Mouse (Mus musculus) kidney, embryonic 14.5 days (tissue): ENCODE results near the gene Actn4. TPM values are rescaled to one million over a fixed set of nuclear protein-coding genes. Genes with fewer than 3 reads are reported as not detected.
A peak's percentile ranks its signal among the peaks of the same experiment; 100 is the strongest.

Experiments
- ATAC-seq: fragments of 200-750 bp; cut with Nextera tagmentation; 2 replicates; pipeline ENCODE4 v1.8.0; 2017; ENCODE audit warnings: moderate number of reproducible peaks, mild to moderate bottlenecking, moderate TSS enrichment, moderate library complexity; ENCODE audit not compliant: low FRiP score, low TSS enrichment
- H3K27ac ChIP-seq: fragments of 300-500 bp; sonication (generic); 2 replicates; pipeline ENCODE4 v1.5.1; 2014; ENCODE audit warnings: low read depth, mild to moderate bottlenecking, low read length, moderate library complexity, mixed read lengths
- H3K27me3 ChIP-seq: fragments of 300-500 bp; sonication (generic); 2 replicates; pipeline ENCODE4 v1.6.1; 2014; ENCODE audit warnings: mild to moderate bottlenecking, low read length; ENCODE audit not compliant: control insufficient read depth, insufficient read depth
- H3K36me3 ChIP-seq: fragments of 300-500 bp; sonication (generic); 2 replicates; pipeline ENCODE4 v1.6.1; 2014; ENCODE audit warnings: low read length, mixed read lengths; ENCODE audit not compliant: control insufficient read depth, insufficient read depth
- H3K4me1 ChIP-seq: fragments of 300-500 bp; sonication (generic); 2 replicates; pipeline ENCODE4 v1.6.1; 2014; ENCODE audit warnings: low read length, mixed read lengths; ENCODE audit not compliant: control insufficient read depth, insufficient read depth
- H3K4me2 ChIP-seq: fragments of 300-500 bp; sonication (generic); replicated peaks from 2 replicates; pipeline ENCODE4 v1.6.1; 2014; ENCODE audit warnings: low read depth, mild to moderate bottlenecking, low read length
- H3K4me3 ChIP-seq: fragments of 300-500 bp; sonication (generic); 2 replicates; pipeline ENCODE4 v1.5.1; 2014; ENCODE audit warnings: mild to moderate bottlenecking, low read length
- H3K9ac ChIP-seq: fragments of 300-500 bp; sonication (generic); 2 replicates; pipeline ENCODE4 v1.6.1; 2014; ENCODE audit warnings: low read depth, mild to moderate bottlenecking, low read length, moderate library complexity
- H3K9me3 ChIP-seq: fragments of 300-500 bp; sonication (generic); 2 replicates; pipeline ENCODE4 v1.6.1; 2016; ENCODE audit warnings: low read length; ENCODE audit not compliant: control insufficient read depth
- WGBS: fragments of 180-500 bp; shearing (Covaris S2); extraction: QIAGEN DNeasy Blood & Tissue Kit; methylation state at CpG from one replicate; pipeline ENCODE4 v1.1.7; 2014; 5-methylcytosine and 5-hydroxymethylcytosine counted together
- polyA plus RNA-seq: library from polyadenylated mRNA; unstranded; fragments of >200 nt; fragmentation: Nextera tagmentation; extraction: Ambion mirVana; gene quantifications from 2 replicates; pipeline ENCODE4 v1.2.1, GENCODE M21; 2014

Actn4 gene
- polyA plus RNA-seq, 1 experiment from 2014 or later: 239 TPM

DNA sequence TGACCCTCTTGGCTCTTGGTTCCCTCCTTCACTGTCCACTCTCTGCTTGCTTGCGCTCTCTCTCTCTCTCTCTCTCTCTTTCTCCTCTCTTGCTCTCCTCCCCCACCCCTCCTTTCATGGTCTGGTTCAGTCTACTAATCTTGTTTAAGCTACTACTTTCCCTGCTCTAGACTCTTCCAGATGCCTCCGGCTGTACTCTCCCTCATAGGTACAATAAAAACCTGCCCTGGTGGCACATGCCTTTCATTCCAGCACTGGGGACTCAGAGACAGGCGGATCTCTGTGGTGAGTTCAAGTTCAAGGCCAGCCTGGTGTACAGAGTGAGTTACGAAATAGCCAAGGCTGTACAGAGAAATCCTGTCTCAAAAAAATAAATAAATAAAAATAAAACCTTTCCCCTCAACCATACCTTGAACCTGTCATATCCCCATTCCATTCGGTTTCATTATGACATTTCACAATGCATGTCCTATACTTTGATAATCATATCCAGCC lies 3.3 kb upstream of the Actn4 start:
- Histone ChIP-seq H3K27ac (no peak overlapping the region), H3K9me3 (no peaks in the 10 kb centered on the region), H3K4me3 (no peak overlapping the region), H3K4me1 (peaks cover 13% of the 10 kb centered on the region), H3K4me2 (no peak overlapping the region), H3K9ac (no peak overlapping the region), H3K36me3 (no peaks in the 10 kb centered on the region), H3K27me3 (no peaks in the 10 kb centered on the region)
- 76% methylated on average over 5 of the region's 5 CpGs for WGBS
- ATAC-seq: no peak

DNA sequence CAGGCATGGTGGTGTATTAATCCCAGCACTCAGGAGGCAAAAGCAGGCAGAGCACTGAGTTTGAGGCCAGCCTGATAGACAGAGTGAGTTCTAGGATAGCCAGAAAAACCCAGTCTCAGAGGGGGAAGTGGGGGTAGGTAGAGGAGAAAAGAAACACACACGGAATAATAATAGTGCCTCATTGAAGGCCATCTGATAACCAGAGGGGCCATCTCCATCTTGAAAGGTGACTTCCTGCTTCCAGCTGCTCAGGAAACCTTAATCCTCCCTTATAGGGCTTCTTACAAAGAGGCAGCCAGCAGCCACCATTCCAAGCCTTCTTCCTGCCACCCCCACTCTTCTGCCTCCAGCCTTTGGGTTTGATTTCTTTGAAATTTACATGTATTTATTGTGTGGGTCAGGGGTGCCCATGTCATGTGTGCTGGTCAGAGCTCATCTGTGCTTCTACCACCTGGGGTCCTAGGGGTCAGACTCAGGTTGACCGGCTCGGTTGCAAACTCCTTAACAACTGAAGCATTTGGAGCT lies 1.3 kb upstream of the Actn4 start:
- Histone ChIP-seq H3K4me2 (no peak overlapping the region), H3K9ac (no peak overlapping the region), H3K27me3 (no peaks in the 10 kb centered on the region), H3K27ac (no peak overlapping the region), H3K36me3 (no peaks in the 10 kb centered on the region), H3K9me3 (no peaks in the 10 kb centered on the region), H3K4me3 (no peak overlapping the region), H3K4me1 (peaks cover 26% of the 10 kb centered on the region)
- WGBS: 66% methylated on average over 3 of the region's 3 CpGs
- no peak for ATAC-seq

DNA sequence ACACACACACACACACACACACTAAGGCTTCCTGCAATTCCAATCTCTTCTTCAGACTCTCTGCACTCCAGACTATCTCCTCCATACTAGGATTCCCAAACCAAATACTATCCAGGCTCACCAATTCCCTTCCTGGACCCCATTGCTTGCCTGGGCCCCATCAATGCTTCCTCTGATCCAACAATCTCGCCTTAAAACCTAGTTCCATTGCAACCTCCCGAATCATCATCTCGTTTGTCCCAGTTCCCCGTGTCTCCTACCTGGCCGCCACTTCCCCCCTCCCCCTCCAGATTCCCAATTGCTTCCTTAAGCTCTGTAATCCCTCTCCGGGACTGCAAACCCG lies 585 bp downstream of the Actn4 start:
- Histone ChIP-seq H3K27ac (peak overlapping the region; percentile 83), H3K9ac (peak overlapping the region; percentile 95), H3K36me3 (no peaks in the 10 kb centered on the region), H3K4me2 (peak overlapping the region; percentile 90), H3K27me3 (no peaks in the 10 kb centered on the region), H3K4me3 (peak overlapping the region; percentile 100), H3K4me1 (peaks cover 39% of the 10 kb centered on the region), H3K9me3 (no peaks in the 10 kb centered on the region)
- 0% methylated on average over 7 of the region's 7 CpGs for WGBS
- no peak for ATAC-seq

DNA sequence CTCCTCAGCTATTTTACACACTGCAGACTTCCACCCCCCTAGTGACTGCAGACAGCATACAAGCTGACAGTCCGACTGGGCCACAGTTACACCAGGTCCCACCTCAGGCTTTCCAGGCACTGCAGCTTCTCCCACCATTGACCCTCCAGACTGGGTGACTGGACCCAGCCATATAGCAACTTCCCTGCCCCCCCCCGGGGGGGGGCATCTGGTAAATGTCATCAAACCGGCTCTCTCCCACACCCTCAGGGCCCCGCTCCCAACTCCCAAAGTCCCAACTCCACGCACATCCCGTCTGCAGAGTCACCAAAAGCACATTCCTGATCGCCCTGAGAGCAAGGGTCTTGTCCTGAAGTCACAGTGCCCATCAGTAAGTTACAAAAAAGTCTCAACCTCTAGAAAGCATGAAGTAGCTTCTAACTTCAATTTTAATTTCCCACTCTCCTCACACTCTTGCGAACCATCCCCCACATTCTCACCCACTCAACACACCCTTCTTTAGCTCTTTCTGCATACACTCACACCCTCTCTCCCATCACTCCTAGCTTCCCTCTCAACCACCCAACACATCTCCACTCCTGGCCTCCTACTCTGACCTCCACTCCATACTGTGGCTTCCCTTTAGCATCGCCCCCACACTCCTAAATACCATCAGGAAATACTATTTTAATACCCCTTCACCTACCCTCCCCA lies 1.6 kb downstream of the Actn4 start:
- peak overlapping the region; percentile 100 for H3K4me3 ChIP-seq
- H3K27ac ChIP-seq: peak overlapping the region; percentile 52; the same call in 1 of the 2 replicates
- H3K36me3 ChIP-seq: no peaks in the 10 kb centered on the region
- no peak for ATAC-seq
- H3K9me3 ChIP-seq: no peaks in the 10 kb centered on the region
- peak overlapping the region; percentile 90 for H3K4me2 ChIP-seq
- H3K27me3 ChIP-seq: no peaks in the 10 kb centered on the region
- H3K4me1 ChIP-seq: peaks cover 39% of the 10 kb centered on the region
- H3K9ac ChIP-seq: peak overlapping the region; percentile 95
- 13% methylated on average over 9 of the region's 9 CpGs for WGBS

DNA sequence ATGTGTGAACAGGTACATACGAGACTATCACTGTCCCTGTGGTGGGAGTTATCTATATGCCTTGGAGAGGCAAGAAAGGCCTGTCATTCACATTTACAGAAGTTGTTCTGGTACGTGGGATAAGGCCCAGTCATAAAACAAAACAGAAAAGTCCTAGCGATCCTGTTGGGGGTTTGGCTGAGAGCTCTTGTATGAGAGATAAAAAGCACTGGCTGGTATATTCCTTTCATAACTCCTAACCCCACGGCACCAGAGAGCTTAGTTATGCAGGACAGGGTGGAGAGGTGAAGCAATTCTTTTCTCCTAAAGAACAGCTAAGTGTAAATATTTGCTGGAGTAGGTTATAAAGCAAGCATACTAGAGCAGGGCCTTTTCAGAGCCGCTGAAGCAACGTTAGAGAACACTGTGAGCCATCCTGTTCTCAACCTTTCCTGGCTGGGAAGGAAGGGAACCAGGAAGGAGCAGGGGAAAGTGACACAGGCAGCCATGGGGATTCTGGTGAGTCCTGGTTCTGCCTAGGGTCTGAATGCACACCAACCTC lies 2.6 kb downstream of the Actn4 start:
- peaks cover 41% of the 10 kb centered on the region for H3K4me1 ChIP-seq
- H3K4me2 ChIP-seq: peak overlapping the region; percentile 90
- no peaks in the 10 kb centered on the region for H3K27me3 ChIP-seq
- 34% methylated on average over 6 of the region's 6 CpGs for WGBS
- peak overlapping the region; percentile 100 for H3K4me3 ChIP-seq
- peak overlapping the region; percentile 51; the same call in 1 of the 2 replicates for H3K27ac ChIP-seq
- no peaks in the 10 kb centered on the region for H3K9me3 ChIP-seq
- no peak for ATAC-seq
- H3K9ac ChIP-seq: peak overlapping the region; percentile 95; the same call in 1 of the 2 replicates
- no peaks in the 10 kb centered on the region for H3K36me3 ChIP-seq

DNA sequence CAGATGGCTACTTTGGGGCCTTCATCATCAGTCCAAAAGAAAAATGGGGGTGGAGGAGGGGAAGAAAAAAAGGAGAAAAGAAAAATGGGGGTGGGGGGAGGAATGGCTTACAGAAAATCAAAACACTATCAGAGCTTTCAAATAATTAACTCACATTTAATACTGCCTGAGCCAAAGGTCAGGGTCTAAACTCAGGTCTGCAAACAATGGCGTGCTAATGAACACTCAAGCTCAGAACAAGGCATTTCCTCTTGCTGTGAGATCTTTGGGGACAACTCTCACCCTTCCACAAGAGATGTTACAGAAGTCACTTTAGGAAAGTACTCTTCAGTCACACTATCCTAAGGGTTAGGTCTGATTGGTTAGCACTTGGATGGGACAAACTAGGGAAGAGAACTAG lies 3.4 kb downstream of the Actn4 start:
- Histone ChIP-seq H3K27ac (peak overlapping the region; percentile 51; the same call in 1 of the 2 replicates), H3K9ac (peak overlapping the region; percentile 31; the same call in 1 of the 2 replicates), H3K4me3 (peak overlapping the region; percentile 100; the same call in 1 of the 2 replicates), H3K36me3 (no peaks in the 10 kb centered on the region), H3K9me3 (no peaks in the 10 kb centered on the region), H3K4me1 (peaks cover 46% of the 10 kb centered on the region), H3K4me2 (peak overlapping the region; percentile 90), H3K27me3 (no peaks in the 10 kb centered on the region)
- 14% methylated on average over 1 of the region's 1 CpGs for WGBS
- no peak for ATAC-seq

DNA sequence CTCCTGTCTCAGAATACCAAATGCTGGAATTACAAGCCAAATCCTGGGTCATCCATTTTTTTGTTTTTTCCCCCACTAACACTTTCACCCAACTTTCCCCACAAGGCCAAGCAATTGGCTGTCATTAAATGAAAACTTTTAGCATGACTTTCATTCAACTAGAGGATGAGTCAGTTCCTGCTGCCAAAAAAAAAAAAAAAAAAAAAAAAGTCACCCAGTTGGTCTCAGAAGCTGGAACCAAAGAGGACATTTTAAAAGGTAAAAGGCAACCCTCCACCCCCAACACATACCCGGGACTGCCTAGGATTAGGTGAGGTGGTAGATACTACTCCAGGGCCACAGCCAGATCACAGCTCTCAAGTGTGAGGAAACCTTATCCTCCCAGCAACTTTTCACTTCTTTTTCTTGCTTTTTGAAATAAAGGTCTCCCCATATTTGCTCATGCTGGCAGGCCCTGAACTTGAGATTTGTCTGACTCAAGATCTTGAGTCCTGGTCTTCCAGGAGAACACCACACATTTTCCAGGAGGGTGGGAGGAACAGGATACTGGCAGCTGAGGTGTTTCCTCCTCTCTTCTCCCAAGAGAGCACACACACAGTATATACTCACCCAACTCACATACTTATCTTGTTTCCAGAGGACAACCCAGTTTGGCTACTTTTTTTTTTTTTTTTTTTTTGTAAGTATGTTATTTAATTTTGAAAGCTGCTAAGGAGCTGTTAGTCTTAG lies 4.0 kb downstream of the Actn4 start:
- no peak overlapping the region for H3K9ac ChIP-seq
- H3K27me3 ChIP-seq: no peaks in the 10 kb centered on the region
- 56% methylated on average over 1 of the region's 1 CpGs for WGBS
- H3K4me3 ChIP-seq: no peak overlapping the region
- H3K4me1 ChIP-seq: peaks cover 53% of the 10 kb centered on the region
- H3K27ac ChIP-seq: peak overlapping the region; percentile 51; the same call in 1 of the 2 replicates
- H3K4me2 ChIP-seq: peak overlapping the region; percentile 90; the same call in 1 of the 2 replicates
- ATAC-seq: no peak
- H3K36me3 ChIP-seq: no peaks in the 10 kb centered on the region
- H3K9me3 ChIP-seq: no peaks in the 10 kb centered on the region

DNA sequence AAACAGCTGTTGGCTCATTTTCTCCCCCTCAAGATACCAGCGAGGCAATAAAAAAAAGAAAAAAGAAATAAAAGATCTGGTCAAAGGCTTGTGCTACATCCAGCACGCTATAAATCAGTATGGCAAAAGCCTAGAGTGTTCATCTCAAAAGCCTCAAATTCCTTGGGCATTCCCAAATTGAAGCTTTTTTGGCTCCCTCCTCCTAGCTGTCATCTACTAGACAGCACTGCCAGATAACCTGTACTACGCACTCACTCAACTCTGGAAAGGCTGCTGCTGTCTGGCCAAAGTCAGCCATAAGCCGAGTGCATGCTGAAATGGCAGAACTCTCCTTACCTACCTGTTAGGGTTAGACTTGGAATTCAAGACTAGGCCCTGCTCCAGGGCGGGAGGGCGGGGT lies 4.9 kb downstream of the Actn4 start:
- Histone ChIP-seq H3K4me1 (peaks cover 60% of the 10 kb centered on the region), H3K4me2 (no peak overlapping the region), H3K9me3 (no peaks in the 10 kb centered on the region), H3K27me3 (no peaks in the 10 kb centered on the region), H3K4me3 (no peak overlapping the region), H3K36me3 (no peaks in the 10 kb centered on the region), H3K9ac (no peak overlapping the region), H3K27ac (no peak overlapping the region)
- 65% methylated on average over 6 of the region's 6 CpGs for WGBS
- no peak for ATAC-seq
